Mouse (Mus musculus) inflammation-experienced regulatory T-cells (primary cell): ENCODE data around the gene Zfp329. TPM values are rescaled to one million over a fixed set of nuclear protein-coding genes. Genes with fewer than 3 reads are reported as not detected.

Experiments used
- polyA plus RNA-seq, 2 experiments: library from polyadenylated mRNA; unstranded; fragments of 100-300 nt; shearing (Covaris generic); gene quantifications; one replicate each; pipeline ENCODE4 v1.2.1; 2017

Gene Zfp329
- 10 to 100 TPM; 11.9 to 14.9 TPM for polyA plus RNA-seq

GRCm38 (mm10) chr7:12818521-12819295, at the start of gene Zfp329:
TSS of gene Zfp329 (minus strand) at chr7:12818858.

GRCm38 (mm10) chr7:12834162-12835120, 15.8 kb upstream of the Zfp329 start, which contains the start of gene Zfp110:
TSS of gene Zfp110 (plus strand) at chr7:12834761.

GRCm38 (mm10) chr7:12802866-12803726, 15.6 kb downstream of the Zfp329 start, which contains the start of gene Zscan18:
TSS of gene Zscan18 (minus strand) at chr7:12803635.

Other genes with a start within 250 kb of the Zfp329 start
- gene Vmn2r53, start 210.1 kb downstream of the Zfp329 start, polyA plus RNA-seq = under 1 TPM; 0.10 to 0.22 TPM
- not detected for gene Vmn2r54, start 178.5 kb downstream of the Zfp329 start, polyA plus RNA-seq
- not detected for gene Vmn2r55, start 133.9 kb downstream of the Zfp329 start, polyA plus RNA-seq
- under 1 TPM in 1 of 2 experiments, not detected in 1; 0.37 TPM for gene Vmn2r56, start 83.9 kb downstream of the Zfp329 start, polyA plus RNA-seq
- gene Zscan18, start 15.2 kb downstream of the Zfp329 start, polyA plus RNA-seq = 1 to 10 TPM; 2.6 to 3.3 TPM
- 10 to 100 TPM; 70.8 to 81.5 TPM for gene Zfp110, start 15.9 kb upstream of the Zfp329 start, polyA plus RNA-seq
- 1 to 10 TPM; 4.5 to 4.6 TPM for gene Zfp128, start 62.3 kb upstream of the Zfp329 start, polyA plus RNA-seq
- gene Zscan22, start 79.0 kb upstream of the Zfp329 start, polyA plus RNA-seq = 10 to 100 TPM; 14.0 to 15.0 TPM
- 100 to 1,000 TPM; 775 to 910 TPM for gene Rps5, start 103.4 kb upstream of the Zfp329 start, polyA plus RNA-seq
- under 1 TPM; 0.19 to 0.60 TPM for gene Rnf225, start 108.6 kb upstream of the Zfp329 start, polyA plus RNA-seq
- 1 to 10 TPM; 5.7 to 7.1 TPM for gene Zfp324, start 147.0 kb upstream of the Zfp329 start, polyA plus RNA-seq
- gene Zfp446, start 159.0 kb upstream of the Zfp329 start, polyA plus RNA-seq = 10 to 100 TPM in 1 of 2 experiments, 1 to 10 TPM in 1; 8.5 to 12.4 TPM
- 1 to 10 TPM in 1 of 2 experiments, not detected in 1; 1.5 TPM for gene Slc27a5, start 179.3 kb upstream of the Zfp329 start, polyA plus RNA-seq
- gene Trim28, start 180.3 kb upstream of the Zfp329 start, polyA plus RNA-seq = 100 to 1,000 TPM; 109 to 136 TPM
- gene Zbtb45, start 191.2 kb upstream of the Zfp329 start, polyA plus RNA-seq = 10 to 100 TPM; 21.8 to 28.2 TPM
- gene Chmp2a, start 215.9 kb upstream of the Zfp329 start, polyA plus RNA-seq = 100 to 1,000 TPM; 261 to 280 TPM
- 100 to 1,000 TPM; 179 to 184 TPM for gene Ube2m, start 219.4 kb upstream of the Zfp329 start, polyA plus RNA-seq
- gene Mzf1, start 235.9 kb upstream of the Zfp329 start, polyA plus RNA-seq = 1 to 10 TPM in 1 of 2 experiments, under 1 TPM in 1; 0.61 to 2.4 TPM